Mouse (Mus musculus) CD8-positive naive resting alpha-beta T cell, adult 2 months (primary cell): ENCODE results near the gene Runx3.

Source experiments
- DNase-seq, 2 experiments: peaks; one replicate each; pipeline ENCODE4 v3.0.0; 2022; ENCODE audit warnings: low read depth in 2 of 2, low spot score in 2 of 2

The Runx3 gene

DNA sequence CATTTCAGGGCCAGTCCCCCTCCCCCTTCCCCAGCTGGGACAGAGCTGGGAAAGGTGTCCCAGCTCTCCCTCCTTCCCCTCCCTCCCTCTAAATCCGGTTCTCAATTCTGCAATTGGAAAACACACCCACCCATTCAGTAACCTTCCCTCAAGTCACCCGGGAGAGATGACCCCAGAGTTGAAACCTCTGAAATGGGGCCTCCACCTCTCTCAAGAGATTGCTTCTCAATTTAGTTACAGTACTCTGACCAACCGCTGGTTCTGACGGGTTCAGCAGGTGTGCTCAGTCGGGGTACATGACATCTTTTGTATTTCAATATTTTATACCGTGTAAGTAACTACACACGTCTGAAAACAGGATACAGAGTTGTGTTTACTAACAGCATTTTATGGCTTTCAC lies 28.2 kb downstream of the Runx3 start:
- DNase-seq: no peak

DNA sequence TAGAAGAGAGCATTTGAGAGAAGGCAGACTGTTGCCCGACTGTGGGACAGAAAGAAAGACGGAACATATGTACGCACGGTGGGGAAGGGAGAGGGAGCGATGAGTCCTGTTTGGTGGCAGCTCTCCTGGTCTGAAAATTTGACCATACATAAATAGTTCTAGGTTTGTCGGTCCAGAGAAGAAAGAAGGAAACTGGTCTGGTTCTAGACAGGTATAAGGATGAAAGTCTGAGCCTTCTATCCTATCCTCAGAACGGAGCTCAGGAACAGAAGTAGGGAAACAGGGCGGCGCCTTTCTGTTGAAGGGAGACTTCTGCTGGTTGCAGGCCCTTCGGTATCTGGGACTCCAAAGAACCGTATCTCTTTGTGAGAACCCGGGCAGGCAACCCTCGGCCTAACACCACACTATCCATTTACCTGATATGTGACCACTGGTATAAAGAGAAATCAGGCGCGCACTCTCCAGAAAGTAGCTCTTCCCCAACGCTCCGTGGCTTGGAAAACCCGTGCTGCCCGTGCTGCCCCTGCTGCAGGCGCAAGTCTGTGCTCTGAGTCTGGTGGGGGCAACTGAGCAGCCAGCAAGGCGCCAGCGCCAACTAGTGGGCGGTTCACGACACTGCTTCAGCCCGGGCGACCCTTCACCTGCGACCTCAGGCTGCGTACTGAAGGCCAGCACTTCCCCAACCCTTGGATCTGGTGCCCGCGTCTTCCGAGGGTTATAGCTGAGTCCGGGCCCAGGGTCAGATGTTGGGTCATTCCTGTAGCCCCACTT lies 29.8 kb downstream of the Runx3 start:
- DNase-seq: peak; percentile 79 to 84

DNA sequence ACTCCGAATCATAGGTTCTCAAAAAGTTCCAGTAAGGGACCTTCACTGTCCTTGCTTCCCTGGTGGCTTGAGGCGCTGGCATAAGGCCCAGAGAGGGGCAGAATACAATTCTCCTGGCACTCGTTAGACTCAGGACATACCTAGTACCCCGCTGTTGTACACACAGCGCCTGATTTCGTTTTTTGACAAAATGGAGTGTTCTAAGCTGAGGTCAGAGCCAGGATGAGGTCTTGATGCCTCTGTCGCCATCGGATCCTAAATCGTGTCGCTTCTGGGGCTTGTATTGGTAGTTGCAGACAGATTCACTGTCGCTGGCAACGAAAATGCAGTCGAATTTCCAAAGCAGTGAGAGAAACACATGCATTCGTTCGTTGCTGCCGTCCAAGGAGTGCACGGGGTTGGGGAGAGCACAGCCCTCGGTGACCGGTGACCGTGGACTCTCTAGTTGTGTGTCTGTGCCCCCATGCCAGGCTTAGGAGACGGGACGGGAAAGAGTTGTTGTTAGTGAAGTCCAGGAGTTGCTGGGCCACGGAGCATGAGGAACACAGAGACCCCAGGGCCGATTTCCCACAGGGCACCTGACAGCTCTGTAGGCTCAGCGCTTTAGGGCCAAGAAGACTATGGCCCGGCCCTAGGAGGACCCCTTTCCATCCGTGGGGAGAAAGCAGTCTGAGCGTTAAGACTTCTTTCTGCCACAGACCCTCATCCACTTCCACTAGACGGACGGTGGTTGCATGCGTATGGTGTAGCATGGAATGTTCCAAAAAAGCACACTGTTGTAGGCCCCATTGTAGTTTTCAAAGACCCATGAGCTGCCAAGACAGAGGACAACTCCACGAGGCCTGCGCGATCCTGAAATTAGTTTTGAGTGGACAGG lies 30.9 kb downstream of the Runx3 start:
- no peak for DNase-seq

DNA sequence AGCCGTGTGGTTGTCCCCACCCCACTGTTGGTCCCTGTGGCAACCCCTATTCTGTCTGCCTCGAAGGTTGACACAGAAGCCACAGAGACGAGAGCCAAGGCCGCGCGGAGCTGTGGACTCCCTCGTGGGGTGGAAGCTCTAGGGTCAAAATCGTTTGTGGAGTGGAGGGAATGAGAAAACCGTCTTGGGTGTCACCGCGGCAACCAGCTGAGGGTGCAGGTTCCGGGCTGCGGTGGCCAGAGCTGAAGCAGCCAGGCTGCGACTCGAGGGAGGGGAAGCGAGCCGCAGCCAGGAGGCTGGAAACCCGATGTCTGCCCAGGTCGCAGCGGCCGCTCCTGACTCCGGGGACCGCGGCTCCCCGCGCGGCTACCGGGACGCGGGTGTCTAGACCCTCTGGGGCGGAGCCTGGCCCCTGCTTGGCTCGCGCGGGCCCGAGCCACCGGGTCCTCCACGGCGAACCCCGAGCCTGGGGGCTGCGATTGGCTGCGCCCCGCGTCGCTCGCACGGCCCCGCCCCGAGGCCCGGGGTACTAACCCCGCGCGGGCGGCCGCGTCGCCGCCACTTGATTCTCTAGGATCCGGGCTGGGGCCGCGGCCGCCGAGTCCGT lies 31.6 kb downstream of the Runx3 start:
- DNase-seq: peak; percentile 27 to 33

DNA sequence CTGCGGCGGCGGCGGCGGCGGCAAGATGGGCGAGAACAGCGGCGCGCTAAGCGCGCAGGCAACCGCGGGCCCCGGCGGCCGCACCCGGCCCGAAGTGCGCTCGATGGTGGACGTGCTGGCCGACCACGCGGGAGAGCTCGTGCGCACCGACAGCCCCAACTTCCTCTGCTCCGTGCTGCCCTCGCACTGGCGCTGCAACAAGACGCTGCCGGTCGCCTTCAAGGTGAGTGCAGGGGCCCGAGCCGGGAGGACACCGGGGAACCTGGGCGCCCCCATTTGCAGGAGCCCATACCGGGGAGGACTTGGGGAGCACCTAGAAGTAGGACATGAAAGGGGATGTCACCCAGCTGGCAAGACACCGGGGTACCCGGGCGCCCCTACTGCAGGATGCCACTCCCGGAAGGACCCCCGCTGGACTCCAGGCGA lies 32.4 kb downstream of the Runx3 start:
- peak; percentile 32 to 46 for DNase-seq

DNA sequence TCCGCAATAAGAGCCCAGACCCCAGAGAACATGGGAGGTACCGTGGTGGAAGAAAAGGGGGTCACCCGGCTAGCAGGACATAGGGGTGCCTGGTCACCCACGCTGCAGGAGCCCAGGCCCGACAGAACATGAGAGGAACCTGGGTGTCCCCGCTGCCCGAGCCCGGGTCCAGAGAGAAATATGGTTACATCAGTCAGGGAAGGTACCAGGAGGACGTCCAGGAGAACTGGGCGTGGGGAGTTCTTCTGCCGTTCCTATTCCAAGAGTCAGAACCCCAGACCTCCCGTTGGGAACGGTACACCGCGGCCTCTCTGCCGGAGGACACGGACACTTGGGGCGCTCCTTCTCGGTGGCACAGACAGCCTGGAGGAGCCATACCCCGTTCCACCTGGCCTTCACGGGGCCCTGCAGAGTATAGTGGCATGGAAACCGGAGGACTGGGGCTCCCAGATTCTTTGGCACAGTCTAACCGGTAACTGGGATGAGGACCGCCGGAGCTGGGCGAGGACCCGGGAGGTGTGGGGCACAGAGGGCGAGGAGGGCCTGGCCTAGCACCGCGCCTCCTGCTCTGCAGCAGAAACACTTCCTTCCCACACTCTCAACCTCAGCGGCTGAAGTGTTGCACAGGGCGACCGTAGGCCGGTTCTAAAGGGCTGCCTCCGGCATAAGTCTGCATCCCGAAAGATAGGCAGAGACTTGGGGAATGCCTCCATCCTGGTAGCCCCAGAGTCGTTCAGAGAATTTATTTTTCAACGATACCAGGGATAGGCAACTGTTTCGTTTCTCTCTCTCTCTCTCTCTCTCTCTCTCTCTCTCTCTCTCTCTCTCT lies 33.0 kb downstream of the Runx3 start:
- DNase-seq: peak; percentile 35 to 41

DNA sequence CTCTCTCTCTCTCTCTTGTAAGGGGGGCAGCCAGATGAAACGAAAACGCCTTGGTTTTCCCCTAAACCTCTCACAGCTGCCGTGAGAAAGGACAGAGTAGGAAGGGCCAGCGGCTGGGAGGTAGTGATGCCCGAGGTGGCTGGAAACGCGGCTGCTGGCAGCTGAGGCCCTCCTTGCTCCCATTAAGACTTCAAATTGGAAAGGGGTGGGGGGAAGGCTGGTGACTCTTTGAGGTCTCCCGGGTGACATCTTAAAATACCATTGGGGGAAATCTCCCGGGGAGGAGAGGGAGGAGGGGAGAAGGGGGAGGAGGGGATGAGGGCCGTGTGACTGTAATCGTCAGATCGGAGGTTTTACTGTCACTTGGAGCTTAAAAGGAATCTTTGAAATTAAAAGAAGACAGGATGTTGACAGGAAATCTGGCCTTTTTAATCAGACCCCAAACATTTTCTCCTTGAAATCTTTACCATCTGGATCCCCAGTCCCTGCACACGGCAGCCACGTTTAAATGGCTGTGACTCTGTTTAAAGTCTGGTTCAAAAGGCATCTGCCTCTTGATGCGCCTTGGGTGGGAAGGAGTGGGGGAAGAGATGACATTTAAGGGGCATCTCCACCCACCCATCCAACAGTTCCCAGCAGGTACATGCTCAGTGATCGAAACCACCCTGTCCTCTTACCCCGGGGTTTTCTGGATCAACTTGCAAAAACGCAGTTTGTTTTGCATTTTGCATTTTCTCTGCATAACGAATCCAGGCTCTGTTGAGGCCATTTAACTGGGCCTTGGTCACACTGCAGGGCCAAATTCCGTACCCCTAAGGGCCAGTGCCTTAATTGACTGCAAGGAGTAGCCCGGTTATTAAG lies 33.9 kb downstream of the Runx3 start:
- peak; percentile 39 to 48 for DNase-seq

DNA sequence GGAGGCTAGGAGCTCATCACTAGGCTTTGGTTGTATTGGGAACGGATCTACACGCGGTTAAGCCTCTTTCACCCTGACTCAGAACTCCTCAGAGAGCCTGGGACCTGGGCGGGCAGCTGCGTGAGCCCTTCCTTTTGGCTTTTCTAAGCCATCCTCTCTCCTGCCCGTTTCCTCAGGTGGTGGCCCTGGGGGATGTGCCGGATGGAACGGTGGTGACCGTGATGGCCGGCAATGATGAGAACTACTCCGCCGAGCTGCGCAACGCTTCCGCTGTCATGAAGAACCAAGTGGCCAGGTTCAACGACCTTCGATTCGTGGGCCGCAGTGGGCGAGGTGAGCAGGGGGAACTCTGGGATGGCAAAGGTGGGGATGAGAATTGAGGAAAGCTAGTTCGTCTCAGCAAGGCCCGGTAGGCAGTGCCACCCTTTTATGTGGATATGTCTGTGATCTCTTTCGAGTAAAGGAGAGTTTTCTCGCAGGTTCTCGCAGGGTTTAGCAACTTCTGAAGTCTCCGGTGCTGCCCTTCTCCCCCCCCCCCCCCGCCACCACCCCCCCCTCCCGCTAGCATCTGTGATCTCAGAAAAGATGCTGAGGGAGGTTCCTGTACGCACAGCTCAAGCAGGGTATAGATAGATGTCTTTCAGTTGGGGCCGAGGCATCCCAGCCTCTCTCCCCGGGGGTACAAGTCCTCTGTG lies 34.8 kb downstream of the Runx3 start:
- no peak for DNase-seq

DNA sequence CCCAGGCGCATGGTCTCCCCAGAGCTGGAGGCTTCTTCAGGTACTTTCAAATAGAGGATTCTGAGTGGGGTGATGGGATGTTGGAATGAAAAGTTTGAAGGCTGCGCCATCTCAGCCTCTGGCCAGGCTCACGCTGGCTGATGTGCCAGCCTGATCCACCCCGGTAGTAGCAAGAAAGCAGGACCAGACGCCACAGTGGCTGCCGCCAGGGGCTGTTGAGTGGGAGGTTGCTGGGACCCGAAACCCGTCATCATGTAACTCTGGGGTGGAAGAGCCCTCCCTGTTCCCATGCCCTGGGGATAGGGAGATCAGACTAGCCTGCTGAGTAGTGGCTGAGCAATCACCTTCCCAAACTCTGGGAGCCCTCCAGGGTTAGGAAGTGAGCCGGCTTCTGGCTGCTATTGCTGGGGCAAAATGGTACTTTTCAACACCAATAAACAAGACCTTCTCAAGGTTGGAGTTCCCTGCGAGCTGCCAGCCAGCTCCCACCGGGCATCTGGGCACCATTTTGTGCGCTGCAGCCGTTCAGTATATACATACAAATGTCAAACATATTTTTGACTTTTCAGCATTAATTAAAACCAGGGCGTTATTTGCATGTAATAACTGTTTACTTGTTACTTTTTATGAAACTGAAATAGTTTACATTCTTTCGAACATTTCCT lies 35.5 kb downstream of the Runx3 start:
- no peak for DNase-seq

DNA sequence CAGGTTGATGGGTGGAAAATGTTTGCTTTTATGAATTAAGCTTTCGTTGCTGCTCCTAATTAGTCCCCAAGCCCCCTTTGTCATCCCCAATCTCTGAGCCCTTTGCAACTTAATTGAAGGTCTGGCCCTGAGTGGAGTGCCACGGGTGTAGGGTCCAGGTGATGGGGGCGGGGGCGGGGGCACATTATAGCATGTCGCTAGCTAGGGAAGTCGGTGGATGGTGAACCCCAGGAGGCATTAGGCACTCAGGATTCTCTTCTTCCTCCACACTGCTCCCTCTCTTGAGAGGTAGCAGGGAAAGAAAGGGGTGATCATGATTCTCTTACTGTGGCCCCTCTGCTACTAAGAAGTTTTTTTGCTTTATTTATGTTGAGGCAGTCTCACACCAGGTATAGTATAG lies 36.1 kb downstream of the Runx3 start:
- no peak for DNase-seq

DNA sequence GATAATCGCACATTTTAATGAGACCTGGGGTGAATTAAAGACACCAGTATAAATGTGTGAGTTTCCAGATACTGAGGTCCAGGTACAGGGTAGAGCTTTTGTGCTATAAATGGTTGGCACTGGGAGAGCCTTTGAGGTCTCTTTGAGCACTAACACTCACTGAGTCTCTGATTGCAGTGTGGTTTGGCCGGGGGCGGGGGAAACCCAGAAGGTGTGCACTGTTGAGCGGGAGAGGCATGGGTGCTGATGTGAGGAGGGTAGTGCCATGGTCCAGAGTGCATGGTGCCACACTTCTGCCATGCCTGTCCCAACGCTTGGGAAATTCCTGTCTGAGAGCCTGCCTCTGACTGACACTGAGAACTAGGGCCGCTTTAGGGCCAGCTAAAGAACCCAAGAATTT lies 36.9 kb downstream of the Runx3 start:
- peak in 1 of 2 experiments; percentile 35 for DNase-seq

DNA sequence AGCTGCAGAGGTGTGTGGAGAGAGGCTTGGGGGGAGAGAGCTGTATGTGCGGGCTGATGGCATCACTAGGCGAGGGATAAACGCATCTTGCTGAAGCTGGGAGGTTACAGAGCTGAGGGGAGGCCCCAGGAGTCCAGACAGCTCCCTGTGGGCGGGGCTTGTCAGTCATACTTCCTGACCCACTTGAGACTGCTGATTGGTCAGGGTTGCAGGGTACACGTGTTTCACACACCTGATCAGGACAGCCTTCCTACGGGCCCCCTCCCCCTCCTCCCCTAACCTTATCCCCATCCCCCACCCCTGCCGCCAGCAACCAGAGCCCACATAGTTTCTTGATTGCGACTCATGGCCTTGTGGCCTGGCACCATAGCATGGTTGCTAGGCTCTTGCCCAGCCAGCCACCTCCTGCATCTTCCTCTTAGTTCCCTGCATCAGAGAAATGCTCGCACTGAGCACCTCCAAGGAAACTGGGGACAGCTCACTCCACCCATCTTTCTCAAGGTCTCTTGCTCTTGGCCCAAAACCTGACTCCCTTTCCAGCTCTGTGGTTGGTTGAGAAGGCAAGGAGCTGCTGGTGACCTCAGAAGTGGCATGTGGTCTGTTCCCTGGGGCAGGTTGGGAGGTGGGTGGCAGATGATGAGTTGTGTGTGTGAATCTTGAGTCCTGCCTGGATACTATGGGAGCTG lies 38.4 kb downstream of the Runx3 start:
- DNase-seq: no peak

DNA sequence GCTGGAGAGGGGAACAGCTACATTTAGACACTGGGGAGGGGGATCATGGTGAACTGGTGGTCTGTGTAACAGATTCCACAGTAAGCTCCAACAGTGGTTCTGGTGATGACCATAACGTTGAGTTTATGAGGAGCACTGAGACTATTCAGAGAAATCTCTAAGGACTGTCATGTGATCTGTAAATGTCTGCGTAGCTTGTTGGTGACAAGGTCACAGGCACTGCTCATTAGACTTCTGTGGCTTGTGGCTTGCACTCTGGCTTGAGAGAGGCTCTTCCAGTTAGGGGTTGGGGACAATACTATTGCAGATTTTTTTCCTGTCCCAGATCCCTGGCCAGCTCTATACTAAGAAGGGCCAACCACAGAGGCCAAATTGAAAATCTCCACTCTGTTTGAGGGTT lies 39.2 kb downstream of the Runx3 start:
- no peak for DNase-seq

DNA sequence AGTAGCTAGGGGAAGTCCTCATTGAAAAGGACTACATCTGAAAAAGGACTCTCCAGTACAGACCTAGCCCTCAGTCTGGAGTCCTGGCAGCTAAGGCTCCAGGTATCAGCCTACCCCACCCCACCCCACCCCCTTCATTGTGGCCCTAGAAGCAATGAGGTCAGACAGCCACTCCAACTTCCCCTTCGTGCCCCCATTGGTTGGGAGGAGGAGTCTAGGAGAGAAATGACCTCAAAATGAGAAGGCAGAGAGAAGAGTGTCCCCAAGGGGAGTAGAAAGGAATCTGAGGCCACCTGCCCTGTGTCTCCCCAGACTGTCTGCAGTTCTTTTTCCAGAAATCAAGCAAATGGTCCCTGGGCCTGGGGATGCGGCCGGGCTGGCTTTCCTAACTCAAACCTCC lies 39.7 kb downstream of the Runx3 start:
- DNase-seq: no peak

DNA sequence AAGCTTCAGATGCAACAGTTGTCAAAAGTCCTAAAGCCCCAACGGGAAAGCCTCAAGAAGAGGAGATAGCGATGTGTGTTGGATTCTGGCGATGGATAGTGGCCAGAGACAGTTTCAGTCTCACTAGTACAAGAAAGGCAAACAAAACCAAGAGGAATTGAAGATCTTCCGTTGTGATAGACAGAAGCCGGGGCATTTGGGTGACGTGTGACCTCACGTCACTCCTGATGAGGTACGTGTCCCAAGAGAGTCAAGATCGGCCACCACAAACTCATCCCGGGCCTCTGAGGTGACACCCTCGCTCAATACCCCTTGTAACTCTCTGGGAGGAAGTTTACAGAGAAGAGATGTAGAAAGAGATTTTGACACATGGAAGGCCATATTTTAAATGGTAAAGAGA lies 41.0 kb downstream of the Runx3 start:
- DNase-seq: no peak

DNA sequence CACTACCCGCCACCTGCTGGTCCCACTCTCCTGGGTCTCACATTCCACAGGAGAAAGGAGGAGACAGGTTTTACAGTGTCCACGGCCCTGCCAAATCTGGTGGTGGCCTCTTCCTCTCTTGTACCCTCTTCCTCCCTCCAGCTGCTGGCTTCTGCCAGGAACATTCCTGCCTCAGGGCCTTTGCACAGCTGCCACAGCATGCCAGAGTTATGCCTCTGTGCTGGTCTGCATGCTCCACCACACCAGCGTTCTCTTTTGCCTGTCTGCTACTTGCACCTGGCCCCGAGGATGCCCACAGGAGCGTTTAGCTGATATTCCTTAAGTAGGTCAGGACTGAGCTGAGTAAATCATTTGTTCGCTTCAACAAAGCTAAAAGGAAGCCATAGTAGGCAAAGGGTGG lies 45.3 kb downstream of the Runx3 start:
- DNase-seq: no peak

DNA sequence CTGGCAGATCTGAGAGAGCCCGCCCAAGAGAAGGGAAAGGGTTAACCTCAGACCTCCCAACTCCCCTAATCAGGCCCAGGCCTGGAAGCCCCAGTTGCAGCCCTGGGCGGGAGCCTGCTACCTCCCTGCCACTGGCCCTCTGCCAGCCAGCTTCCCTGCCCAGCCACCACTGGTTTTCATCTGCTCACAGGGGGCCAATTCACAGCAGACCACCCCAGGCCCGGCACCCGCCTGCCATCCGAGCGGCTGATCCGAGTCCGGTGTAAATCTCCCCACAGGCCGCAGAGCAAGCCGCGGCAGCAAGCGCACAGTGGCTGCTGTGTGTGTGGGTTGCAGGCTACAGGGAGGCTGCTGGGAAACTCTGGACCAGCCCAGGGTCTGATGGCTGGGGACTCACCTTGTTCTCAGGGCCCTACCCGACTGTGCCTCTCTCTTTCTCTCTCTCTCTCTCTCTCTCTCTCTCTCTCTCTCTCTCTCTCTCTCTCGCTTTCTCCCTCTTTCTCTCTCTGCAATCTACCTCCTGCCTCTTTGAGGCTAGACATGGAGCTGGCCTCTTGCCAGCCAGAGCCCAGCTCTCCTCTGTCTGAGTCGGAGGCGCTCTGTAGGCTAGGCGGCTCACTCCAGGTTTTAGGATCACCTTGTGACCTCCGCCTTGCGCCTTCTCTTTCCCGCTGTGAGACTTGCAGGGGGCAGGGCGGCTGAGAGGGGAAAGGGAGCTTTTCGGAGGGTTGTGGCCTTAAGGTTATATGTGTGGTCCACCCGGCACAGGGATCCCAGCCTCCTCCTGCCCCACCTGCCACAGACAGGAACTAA lies 46.2 kb downstream of the Runx3 start:
- DNase-seq: no peak
